Mouse (Mus musculus) heart, embryonic 12.5 days (tissue): Measurements from ENCODE around the gene Zfp850. TPM values are rescaled to one million over a fixed set of nuclear protein-coding genes. Genes with fewer than 3 reads are reported as not detected.
A peak's percentile ranks its signal among the peaks of the same experiment; 100 is the strongest.
"Not testable (repeated sequence)": the region's sequence is repeated elsewhere in the genome, so short reads cannot be mapped to it uniquely, and the experiment has no call there.

ENCODE experiments used
- ATAC-seq: fragments of 200-750 bp; cut with Nextera tagmentation; 2 replicates; pipeline ENCODE4 v1.8.0; 2017; ENCODE audit warnings: moderate TSS enrichment, moderate library complexity; ENCODE audit not compliant: insufficient number of reproducible peaks, low FRiP score
- H3K27ac ChIP-seq: fragments of 300-500 bp; sonication (generic); 2 replicates; pipeline ENCODE4 v1.5.1; 2016; ENCODE audit warnings: mild to moderate bottlenecking, moderate library complexity; ENCODE audit not compliant: poor library complexity, severe bottlenecking
- H3K27me3 ChIP-seq: fragments of 300-500 bp; sonication (generic); replicated peaks from 2 replicates; pipeline ENCODE4 v1.6.1; 2016; ENCODE audit warnings: mild to moderate bottlenecking, moderate library complexity
- H3K36me3 ChIP-seq: fragments of 300-500 bp; sonication (generic); 2 replicates; pipeline ENCODE4 v1.6.1; 2016; ENCODE audit warnings: mild to moderate bottlenecking, moderate library complexity
- H3K4me1 ChIP-seq: fragments of 300-500 bp; sonication (generic); replicated peaks from 2 replicates; pipeline ENCODE4 v1.6.1; 2016; ENCODE audit warnings: mild to moderate bottlenecking
- H3K4me2 ChIP-seq: fragments of 300-500 bp; sonication (generic); 2 replicates; pipeline ENCODE4 v1.6.1; 2016; ENCODE audit warnings: mild to moderate bottlenecking, moderate library complexity
- H3K4me3 ChIP-seq: fragments of 300-500 bp; sonication (generic); 2 replicates; pipeline ENCODE4 v1.5.1; 2016; ENCODE audit warnings: mild to moderate bottlenecking
- H3K9ac ChIP-seq: fragments of 300-500 bp; sonication (generic); 2 replicates; pipeline ENCODE4 v1.6.1; 2016; ENCODE audit warnings: mild to moderate bottlenecking, moderate library complexity
- H3K9me3 ChIP-seq: fragments of 300-500 bp; sonication (generic); replicated peaks from 2 replicates; pipeline ENCODE4 v1.6.1; 2016; ENCODE audit warnings: mild to moderate bottlenecking, moderate library complexity
- WGBS: fragments of 180-500 bp; shearing (Covaris S2); methylation state at CpG from one replicate; pipeline ENCODE4 v1.1.7; 2016; 5-methylcytosine and 5-hydroxymethylcytosine counted together
- polyA plus RNA-seq: library from polyadenylated mRNA; unstranded; fragments of >200 nt; fragmentation: Nextera tagmentation; extraction: Ambion mirVana; gene quantifications from 2 replicates; pipeline ENCODE4 v1.2.1, GENCODE M21; 2016

Gene Zfp850
- polyA plus RNA-seq, 1 experiment from 2014 or later: 2.8 TPM

- Histone ChIP-seq H3K9ac (peak within 1 kb of the TSS; percentile 88), H3K36me3 (peaks cover 17% of the 10 kb centered on the region), H3K4me1 (peaks cover 11% of the 10 kb centered on the region), H3K27ac (peak within 1 kb of the TSS; percentile 57), H3K4me3 (peak within 1 kb of the TSS; percentile 76), H3K4me2 (peak within 1 kb of the TSS; percentile 97), H3K27me3 (no peaks in the 10 kb centered on the region), H3K9me3 (peaks cover 22% of the 10 kb centered on the region)
- WGBS: under 1% methylated on average over 29 of the region's 29 CpGs
- peak; percentile 86 for ATAC-seq
Measured at GRCm38 (mm10) chr7:27978683-27979528, 35.0 kb downstream of the Zfp850 start, which contains the start of gene Zfp780b. TSS of gene Zfp780b (minus strand) at chr7:27979171.

- not testable (repeated sequence) for H3K27me3 ChIP-seq
Measured at GRCm38 (mm10) chr7:27949451-27949850, 64.5 kb downstream of the Zfp850 start.

GRCm38 (mm10) chr7:27941869-27942268, 72.0 kb downstream of the Zfp850 start:
- not testable (repeated sequence) for H3K9ac ChIP-seq, H3K4me1 ChIP-seq, H3K4me3 ChIP-seq, H3K4me2 ChIP-seq, H3K27ac ChIP-seq, ATAC-seq, H3K36me3 ChIP-seq, H3K27me3 ChIP-seq, H3K9me3 ChIP-seq
- WGBS: 59% methylated on average over 6 of the region's 7 CpGs

More at GRCm38 (mm10) chr7:27949451-27949850, 64.5 kb downstream of the Zfp850 start:
- not testable (repeated sequence) for H3K9ac ChIP-seq, H3K27ac ChIP-seq, H3K9me3 ChIP-seq, H3K4me1 ChIP-seq, H3K36me3 ChIP-seq, H3K4me3 ChIP-seq, H3K4me2 ChIP-seq, ATAC-seq
- 83% methylated on average over 13 of the region's 13 CpGs for WGBS

Other genes starting within 250 kb of the Zfp850 start
- gene Zfp626, start 206.9 kb downstream of the Zfp850 start, polyA plus RNA-seq: 1.3 and 1.4 TPM in 2 replicates
- 5.6 and 6.6 TPM in 2 replicates for gene Zfp59, start 175.5 kb downstream of the Zfp850 start, polyA plus RNA-seq
- gene Zfp607a, start 156.6 kb downstream of the Zfp850 start, polyA plus RNA-seq: 3.7 and 4.4 TPM in 2 replicates
- gene Zfp974, start 84.7 kb downstream of the Zfp850 start, polyA plus RNA-seq: 8.4 and 8.5 TPM in 2 replicates
- 13.9 TPM in 2 replicates for gene Zfp780b, start 34.9 kb downstream of the Zfp850 start, polyA plus RNA-seq
- gene Psmc4, start 36.0 kb upstream of the Zfp850 start, polyA plus RNA-seq: 236 and 237 TPM in 2 replicates
- gene Fcgbp, start 57.1 kb upstream of the Zfp850 start, polyA plus RNA-seq: not detected in 2 replicates
- gene 9530053A07Rik, start 115.4 kb upstream of the Zfp850 start, polyA plus RNA-seq: 0.04 and 0.08 TPM in 2 replicates
- gene Fbl, start 155.6 kb upstream of the Zfp850 start, polyA plus RNA-seq: 92.1 TPM in 2 replicates
- gene Dyrk1b, start 165.4 kb upstream of the Zfp850 start, polyA plus RNA-seq: 9.1 and 11.4 TPM in 2 replicates